Mouse (Mus musculus): Measurements from ENCODE around the gene Tbc1d22a. TPM values are rescaled to one million over a fixed set of nuclear protein-coding genes. Genes with fewer than 3 reads are reported as not detected.

The Tbc1d22a gene
- polyA plus RNA-seq, 1 experiment from 2014 or later, result 12.0 TPM

GRCm38 (mm10) chr15:86487359-86487758 is 273.1 kb downstream of the Tbc1d22a start:
- no peaks in the 10 kb centered on the region for H3K9me3 ChIP-seq (replicated peaks)
- DNase-seq (ENCODE audit: low spot score), result no peak
- no peak overlapping the region for H3K27ac ChIP-seq
- WGBS, result 72% methylated on average over 5 of the region's 5 CpGs
- no peak overlapping the region for H3K4me3 ChIP-seq
- no peaks in the 10 kb centered on the region for H3K27me3 ChIP-seq (ENCODE audit: low read depth, poor library complexity, severe bottlenecking)
- H3K36me3 ChIP-seq, result no peaks in the 10 kb centered on the region
- peaks cover 72% of the 10 kb centered on the region for H3K4me1 ChIP-seq

GRCm38 (mm10) chr15:86491434-86492099 is 277.3 kb downstream of the Tbc1d22a start:
- Histone ChIP-seq H3K36me3 (no peaks in the 10 kb centered on the region), H3K4me3 (no peak overlapping the region), H3K9me3 (replicated peaks) (no peaks in the 10 kb centered on the region), H3K4me1 (peaks cover 49% of the 10 kb centered on the region), H3K27ac (no peak overlapping the region), H3K27me3 (ENCODE audit: low read depth, poor library complexity, severe bottlenecking) (no peaks in the 10 kb centered on the region)
- DNase-seq (ENCODE audit: low spot score), result no peak
- WGBS, result 89% methylated on average over 12 of the region's 12 CpGs

GRCm38 (mm10) chr15:86492636-86493035 is 278.4 kb downstream of the Tbc1d22a start:
- Histone ChIP-seq H3K27ac (no peak overlapping the region), H3K36me3 (no peaks in the 10 kb centered on the region), H3K9me3 (replicated peaks) (no peaks in the 10 kb centered on the region), H3K4me3 (no peak overlapping the region), H3K4me1 (peaks cover 50% of the 10 kb centered on the region), H3K27me3 (ENCODE audit: low read depth, poor library complexity, severe bottlenecking) (no peaks in the 10 kb centered on the region)
- 72% methylated on average over 5 of the region's 5 CpGs for WGBS
- no peak for DNase-seq (ENCODE audit: low spot score)

DNA sequence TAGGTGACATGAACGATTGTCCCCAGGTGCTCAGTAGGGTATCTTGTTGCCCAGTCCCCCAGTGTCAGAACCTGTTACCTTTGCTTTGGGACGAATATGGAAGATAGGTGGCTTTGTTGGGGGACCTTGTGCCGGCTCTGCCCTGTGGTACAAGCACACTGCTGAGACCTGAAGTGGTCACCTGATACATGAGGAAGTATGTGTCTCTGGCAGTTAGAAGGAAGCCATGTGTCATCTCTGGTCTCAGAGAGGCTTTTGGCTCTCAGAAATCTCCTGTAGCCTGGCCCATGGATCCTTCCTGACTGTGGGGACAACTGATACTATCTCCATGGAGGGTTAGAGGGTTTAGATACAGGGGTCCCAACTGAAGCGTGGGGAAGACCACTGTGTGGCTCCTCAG is 281.9 kb downstream of the Tbc1d22a start:
- Histone ChIP-seq H3K9me3 (replicated peaks) (no peaks in the 10 kb centered on the region), H3K27me3 (ENCODE audit: low read depth, poor library complexity, severe bottlenecking) (no peaks in the 10 kb centered on the region), H3K4me1 (peaks cover 32% of the 10 kb centered on the region), H3K36me3 (no peaks in the 10 kb centered on the region), H3K4me3 (no peak overlapping the region), H3K27ac (0 out of 2 replicates have a peak overlapping the region, but pooled peaks have one; percentile 69)
- 91% methylated on average over 4 of the region's 4 CpGs for WGBS
- DNase-seq (ENCODE audit: low spot score), result no peak

GRCm38 (mm10) chr15:86496646-86497045 is 282.4 kb downstream of the Tbc1d22a start:
- no peak for DNase-seq (ENCODE audit: low spot score)
- Histone ChIP-seq H3K9me3 (replicated peaks) (no peaks in the 10 kb centered on the region), H3K4me3 (no peak overlapping the region), H3K36me3 (no peaks in the 10 kb centered on the region), H3K27ac (peak overlapping the region; percentile 69), H3K27me3 (ENCODE audit: low read depth, poor library complexity, severe bottlenecking) (no peaks in the 10 kb centered on the region), H3K4me1 (peaks cover 32% of the 10 kb centered on the region)
- WGBS, result 95% methylated on average over 7 of the region's 7 CpGs

- no peak overlapping the region for H3K4me3 ChIP-seq
- no peaks in the 10 kb centered on the region for H3K9me3 ChIP-seq (replicated peaks)
- no peaks in the 10 kb centered on the region for H3K36me3 ChIP-seq
- H3K27me3 ChIP-seq (ENCODE audit: low read depth, poor library complexity, severe bottlenecking), result no peaks in the 10 kb centered on the region
- no peak for DNase-seq (ENCODE audit: low spot score)
- H3K27ac ChIP-seq, result no peak overlapping the region
- H3K4me1 ChIP-seq, result peaks cover 20% of the 10 kb centered on the region
Measured at GRCm38 (mm10) chr15:86500536-86500935, 286.3 kb downstream of the Tbc1d22a start.

- no peaks in the 10 kb centered on the region for H3K27me3 ChIP-seq (ENCODE audit: low read depth, poor library complexity, severe bottlenecking)
- DNase-seq (ENCODE audit: low spot score), result peak; percentile 29
- H3K4me3 ChIP-seq, result no peak overlapping the region
- 63% methylated on average over 10 of the region's 10 CpGs for WGBS
- H3K9me3 ChIP-seq (replicated peaks), result no peaks in the 10 kb centered on the region
- H3K36me3 ChIP-seq, result no peaks in the 10 kb centered on the region
- peaks cover 4% of the 10 kb centered on the region for H3K4me1 ChIP-seq
- H3K27ac ChIP-seq, result no peak overlapping the region
Measured at GRCm38 (mm10) chr15:86503413-86503812, 289.2 kb downstream of the Tbc1d22a start.

DNA sequence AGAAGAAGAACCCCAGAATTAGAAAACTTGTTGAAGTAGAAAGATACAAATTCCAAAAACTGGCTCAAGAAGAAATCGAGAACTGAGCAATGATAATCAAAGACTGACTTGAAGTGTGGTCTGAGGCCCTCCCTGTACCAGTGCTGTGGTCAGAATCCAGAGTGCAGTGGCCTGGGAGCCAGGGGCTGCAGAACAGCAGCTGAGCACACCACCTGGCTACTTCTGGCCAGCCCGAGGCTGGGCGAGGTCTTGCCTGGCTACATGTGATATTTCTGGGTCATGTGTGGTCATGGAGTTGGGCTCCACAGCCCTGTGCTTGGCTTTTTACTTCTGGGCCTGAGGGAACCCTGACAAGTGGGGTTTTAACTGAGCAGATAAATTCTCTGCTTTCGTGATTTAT is 292.4 kb downstream of the Tbc1d22a start:
- H3K4me3 ChIP-seq, result no peak overlapping the region
- H3K27ac ChIP-seq, result no peak overlapping the region
- H3K36me3 ChIP-seq, result no peaks in the 10 kb centered on the region
- H3K4me1 ChIP-seq, result peaks cover 26% of the 10 kb centered on the region
- DNase-seq (ENCODE audit: low spot score), result peak; percentile 26
- 85% methylated on average over 4 of the region's 4 CpGs for WGBS
- H3K9me3 ChIP-seq (replicated peaks), result no peaks in the 10 kb centered on the region
- H3K27me3 ChIP-seq (ENCODE audit: low read depth, poor library complexity, severe bottlenecking), result 0 out of 2 replicates have a peak, but pooled peaks cover 4% of the 10 kb centered on the region

DNA sequence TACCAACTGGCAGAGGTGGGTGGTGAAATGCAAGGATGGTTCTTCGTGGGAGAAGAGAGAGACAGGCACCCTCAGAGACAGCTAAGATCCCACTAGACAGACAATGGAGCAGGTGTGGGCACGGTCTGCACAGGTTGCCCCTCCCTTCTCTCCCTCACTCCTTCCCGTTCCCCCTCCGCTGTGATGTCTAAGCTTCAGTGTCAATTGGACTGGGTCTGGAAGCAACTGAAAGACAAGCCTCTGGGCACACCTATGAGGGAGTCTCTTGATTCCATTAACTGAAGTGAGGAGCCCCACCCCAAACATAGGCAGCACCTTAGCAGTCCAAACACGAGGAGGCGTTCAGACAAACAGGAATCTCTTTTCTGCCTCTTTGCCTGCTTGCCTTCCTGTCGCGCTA is 293.3 kb downstream of the Tbc1d22a start:
- Histone ChIP-seq H3K9me3 (replicated peaks) (no peaks in the 10 kb centered on the region), H3K27me3 (ENCODE audit: low read depth, poor library complexity, severe bottlenecking) (0 out of 2 replicates have a peak, but pooled peaks cover 4% of the 10 kb centered on the region), H3K4me1 (peaks cover 26% of the 10 kb centered on the region), H3K4me3 (no peak overlapping the region), H3K27ac (no peak overlapping the region), H3K36me3 (no peaks in the 10 kb centered on the region)
- DNase-seq (ENCODE audit: low spot score), result peak; percentile 26
- 91% methylated on average over 8 of the region's 8 CpGs for WGBS

DNA sequence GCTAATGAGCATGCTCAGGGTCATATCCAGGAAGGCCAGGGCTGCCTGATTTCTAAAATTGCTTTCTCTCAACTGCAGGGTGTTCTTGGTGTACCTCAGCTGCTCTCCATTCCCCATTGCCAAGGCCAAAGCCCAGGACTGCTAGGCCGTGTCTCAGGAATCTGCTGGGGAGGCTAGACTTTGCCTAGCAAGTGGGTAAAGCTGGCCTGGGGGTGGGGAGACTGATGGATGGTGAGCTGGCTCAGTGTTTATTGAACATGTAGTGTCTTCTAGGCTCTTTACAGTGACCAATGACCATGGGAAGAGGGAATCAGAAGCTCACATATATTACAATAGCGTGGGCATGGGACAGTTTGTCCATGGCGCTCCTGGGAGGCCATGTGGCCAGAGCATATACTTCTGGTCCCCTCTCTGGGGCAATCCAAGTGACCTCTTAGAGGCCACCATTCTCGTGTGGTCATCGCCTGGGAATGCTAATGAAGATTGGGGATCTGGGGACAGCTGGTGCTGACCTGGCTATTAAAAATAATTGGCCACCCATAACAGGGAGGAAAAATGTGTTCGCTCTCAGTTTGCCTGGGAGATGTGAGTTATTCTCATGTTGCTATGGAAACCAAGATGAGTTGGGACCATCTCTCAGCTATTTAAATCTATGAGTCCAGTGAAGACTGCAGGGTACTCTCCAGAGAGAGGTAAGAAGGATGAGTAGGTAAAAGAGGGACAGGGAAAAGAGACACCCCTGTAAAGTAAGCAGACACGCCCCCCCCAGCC is 294.3 kb downstream of the Tbc1d22a start:
- no peaks in the 10 kb centered on the region for H3K36me3 ChIP-seq
- no peak overlapping the region for H3K27ac ChIP-seq
- H3K9me3 ChIP-seq (replicated peaks), result no peaks in the 10 kb centered on the region
- H3K27me3 ChIP-seq (ENCODE audit: low read depth, poor library complexity, severe bottlenecking), result 0 out of 2 replicates have a peak, but pooled peaks cover 4% of the 10 kb centered on the region
- WGBS, result 68% methylated on average over 7 of the region's 7 CpGs
- DNase-seq (ENCODE audit: low spot score), result peak; percentile 31
- H3K4me3 ChIP-seq, result no peak overlapping the region
- H3K4me1 ChIP-seq, result peaks cover 24% of the 10 kb centered on the region

DNA sequence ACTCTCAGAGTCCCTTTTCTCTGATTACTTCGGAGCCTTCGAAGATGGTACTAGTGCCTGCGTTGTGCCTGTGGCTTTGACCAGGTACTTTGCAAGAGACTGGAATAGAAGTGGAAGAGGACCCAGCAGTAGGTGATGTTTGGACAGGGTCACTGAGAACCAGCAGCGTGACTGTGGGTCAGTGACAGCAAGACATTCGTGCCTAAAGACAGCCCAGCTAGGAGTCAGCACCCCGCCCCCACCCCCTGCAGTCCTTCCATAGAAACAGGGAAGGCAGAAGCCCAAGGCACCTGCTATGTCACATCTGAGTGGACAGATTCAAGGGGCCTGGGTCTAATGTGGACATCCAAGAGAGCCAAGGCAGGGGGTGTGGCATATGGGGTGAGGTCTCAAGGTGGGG is 295.3 kb downstream of the Tbc1d22a start:
- 0 out of 2 replicates have a peak, but pooled peaks cover 4% of the 10 kb centered on the region for H3K27me3 ChIP-seq (ENCODE audit: low read depth, poor library complexity, severe bottlenecking)
- H3K4me1 ChIP-seq, result peaks cover 24% of the 10 kb centered on the region
- 89% methylated on average over 6 of the region's 6 CpGs for WGBS
- no peak overlapping the region for H3K27ac ChIP-seq
- no peaks in the 10 kb centered on the region for H3K36me3 ChIP-seq
- DNase-seq (ENCODE audit: low spot score), result no peak
- no peaks in the 10 kb centered on the region for H3K9me3 ChIP-seq (replicated peaks)
- no peak overlapping the region for H3K4me3 ChIP-seq

GRCm38 (mm10) chr15:86511181-86511580 is 296.9 kb downstream of the Tbc1d22a start:
- Histone ChIP-seq H3K4me1 (peaks cover 24% of the 10 kb centered on the region), H3K27me3 (ENCODE audit: low read depth, poor library complexity, severe bottlenecking) (0 out of 2 replicates have a peak, but pooled peaks cover 4% of the 10 kb centered on the region), H3K9me3 (replicated peaks) (no peaks in the 10 kb centered on the region), H3K27ac (no peak overlapping the region), H3K36me3 (no peaks in the 10 kb centered on the region), H3K4me3 (no peak overlapping the region)
- 87% methylated on average over 7 of the region's 7 CpGs for WGBS
- peak; percentile 19 for DNase-seq (ENCODE audit: low spot score)

- 0 out of 2 replicates have a peak, but pooled peaks cover 4% of the 10 kb centered on the region for H3K27me3 ChIP-seq (ENCODE audit: low read depth, poor library complexity, severe bottlenecking)
- H3K9me3 ChIP-seq (replicated peaks), result no peaks in the 10 kb centered on the region
- H3K27ac ChIP-seq, result no peak overlapping the region
- peak; percentile 25 for DNase-seq (ENCODE audit: low spot score)
- WGBS, result 79% methylated on average over 5 of the region's 5 CpGs
- H3K36me3 ChIP-seq, result no peaks in the 10 kb centered on the region
- peaks cover 23% of the 10 kb centered on the region for H3K4me1 ChIP-seq
- H3K4me3 ChIP-seq, result no peak overlapping the region
Measured at GRCm38 (mm10) chr15:86513336-86513735, 299.1 kb downstream of the Tbc1d22a start.

Data from limb, embryonic 10.5 days (tissue).